Mouse (Mus musculus) activated CD4-positive, CD25-positive, alpha-beta regulatory T cell, adult 9 weeks (primary cell): Measurements from ENCODE around the gene Cryaa. TPM values are rescaled to one million over a fixed set of nuclear protein-coding genes. Genes with fewer than 3 reads are reported as not detected.

Experiments used
- polyA plus RNA-seq: library from polyadenylated mRNA; unstranded; fragments of 100-300 nt; shearing (Covaris generic); gene quantifications from one replicate; pipeline ENCODE4 v1.2.1, GENCODE M21; 2017

The Cryaa gene
- not detected for polyA plus RNA-seq

GRCm38 (mm10) chr17:31677507-31677906 is at the start of gene Cryaa:
TSS of gene Cryaa (plus strand) at chr17:31677807.

GRCm38 (mm10) chr17:31636942-31637811 is 40.4 kb upstream of the Cryaa start, which contains the start of gene Cbs:
TSS of gene Cbs (minus strand) at chr17:31637238.

GRCm38 (mm10) chr17:31658468-31659185 is 19.0 kb upstream of the Cryaa start, which contains the start of gene U2af1:
TSS of gene U2af1 (minus strand) at chr17:31658892.

Other genes with a start within 250 kb of the Cryaa start
- gene Wdr4, start 157.8 kb upstream of the Cryaa start, polyA plus RNA-seq: 28.3 TPM
- gene Ndufv3, start 157.7 kb upstream of the Cryaa start, polyA plus RNA-seq: 270 TPM
- gene Pknox1, start 113.1 kb upstream of the Cryaa start, polyA plus RNA-seq: 71.2 TPM
- gene Cbs, start 40.6 kb upstream of the Cryaa start, polyA plus RNA-seq: 0.06 TPM
- 237 TPM for gene U2af1, start 18.9 kb upstream of the Cryaa start, polyA plus RNA-seq
- 6.1 TPM for gene Sik1, start 178.0 kb downstream of the Cryaa start, polyA plus RNA-seq